Mouse (Mus musculus): ENCODE measurements around the gene Camk2g.

DNA sequence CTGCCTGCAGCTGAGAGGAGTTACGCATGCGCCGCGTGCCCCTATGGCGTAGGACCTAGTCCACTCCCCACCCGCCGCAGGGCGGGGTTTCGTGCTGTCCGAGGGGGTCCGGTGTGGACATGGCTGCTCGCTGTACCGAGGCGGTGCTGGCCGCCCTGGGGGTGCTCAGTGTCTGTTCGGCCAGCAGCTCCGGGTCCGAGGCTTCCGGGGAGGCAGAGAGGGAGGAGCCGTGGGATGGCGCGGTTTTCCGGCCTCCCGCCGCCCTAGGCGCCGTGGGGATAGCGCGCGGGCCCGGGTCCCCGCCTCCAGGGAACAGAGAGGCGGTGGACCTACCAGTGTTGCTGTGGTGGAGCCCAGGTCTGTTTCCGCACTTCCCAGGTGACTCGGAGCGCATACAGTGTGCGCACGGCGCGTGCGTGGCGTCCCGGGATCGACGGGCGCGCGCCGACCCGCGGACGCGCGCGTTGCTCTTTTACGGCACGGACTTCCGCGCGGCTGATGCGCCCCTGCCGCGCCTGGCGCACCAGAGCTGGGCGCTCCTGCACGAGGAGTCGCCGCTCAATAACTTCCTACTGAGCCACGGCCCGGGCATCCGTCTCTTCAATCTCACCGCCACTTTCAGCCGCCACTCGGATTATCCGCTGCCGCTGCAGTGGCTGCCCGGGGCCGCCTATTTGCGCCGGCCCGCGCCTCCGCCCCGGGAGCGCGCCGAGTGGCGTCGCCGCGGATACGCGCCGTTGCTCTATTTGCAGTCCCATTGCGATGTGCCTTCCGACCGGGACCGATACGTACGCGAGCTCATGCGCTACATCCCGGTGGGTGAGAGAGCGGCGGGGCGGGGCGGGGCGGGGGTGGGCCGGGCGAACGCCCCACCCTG lies 98.8 kb downstream of the Camk2g start, which contains the start of gene Fut11:
- TF ChIP-seq POLR2A (IDR thresholded peaks at IDR 0.05; ENCODE audit: borderline replicate concordance, insufficient read depth, low read length) (peak; percentile 82), CTCF (IDR thresholded peaks at IDR 0.05; ENCODE audit: borderline replicate concordance, insufficient read depth, low read depth, low read length) (no peak)
